Mouse (Mus musculus): Measurements from ENCODE around the gene Zfp54. TPM values are rescaled to one million over a fixed set of nuclear protein-coding genes. Genes with fewer than 3 reads are reported as not detected.
"Not testable (repeated sequence)": the region's sequence is repeated elsewhere in the genome, so short reads cannot be mapped to it uniquely, and the experiment has no call there.

Gene Zfp54
- polyA plus RNA-seq (2014; fragmentation: Nextera tagmentation; extraction: Ambion mirVana): 4.0 TPM in 2 replicates

DNA sequence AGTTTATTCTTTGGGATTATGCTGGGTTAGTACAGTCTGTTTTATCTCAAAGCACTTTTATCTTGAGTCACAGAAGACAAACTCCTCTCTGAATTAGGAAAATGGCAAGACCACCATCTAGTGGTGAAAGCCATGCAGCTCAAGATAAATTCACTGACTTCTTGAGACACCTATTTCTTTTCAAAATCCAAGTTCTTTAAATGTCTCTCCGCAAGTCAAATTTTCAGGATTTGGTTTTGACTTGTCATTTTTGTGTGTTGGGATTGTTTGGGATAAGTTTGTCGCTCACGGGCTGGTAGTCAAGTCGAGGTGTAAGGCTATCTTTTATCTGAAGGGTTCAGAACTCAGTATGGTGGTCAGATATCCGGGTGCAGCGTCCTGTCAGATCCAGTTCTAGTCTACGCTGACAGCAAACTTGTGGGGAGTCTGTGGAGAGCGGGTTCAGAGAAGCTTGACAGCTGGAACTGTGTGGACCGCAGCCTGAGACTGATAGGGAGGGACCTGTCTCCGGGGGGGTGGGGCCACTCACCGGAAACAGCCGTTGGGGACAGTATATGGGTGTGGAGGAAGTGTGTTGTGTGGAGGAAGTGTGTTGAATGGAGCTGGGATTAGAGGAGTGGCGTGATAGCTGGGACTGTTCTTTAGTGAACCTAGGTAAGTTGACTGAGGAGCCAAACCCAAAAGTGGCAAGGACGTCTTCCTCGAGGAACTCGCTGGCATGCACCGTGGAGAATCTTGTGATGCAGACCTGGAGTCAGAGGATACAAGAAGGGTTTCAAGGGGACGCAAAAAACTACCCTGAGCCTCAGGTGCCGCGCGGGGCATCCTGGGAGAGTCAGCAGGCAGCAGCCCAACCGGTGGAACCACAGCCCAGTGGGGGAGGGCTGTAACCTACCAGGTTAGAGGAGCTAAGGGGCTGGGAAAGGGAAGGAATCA, at the start of gene Zfp54:
Gene Zfp54, plus strand, starts transcription at position 564 of the 936 bp plus-strand sequence.
- Histone ChIP-seq H3K36me3 (ENCODE audit: control insufficient read depth, insufficient read depth, low read length) (no peaks in the 10 kb centered on the region), H3K4me3 (ENCODE audit: low read depth, low read length) (peak within 1 kb of the TSS; percentile 43), H3K27ac (ENCODE audit: low read depth, low read length) (peak within 1 kb of the TSS; percentile 70), H3K27me3 (ENCODE audit: control insufficient read depth, insufficient read depth, low read length) (no peaks in the 10 kb centered on the region), H3K4me1 (ENCODE audit: control insufficient read depth, insufficient read depth, low read length) (no peaks in the 10 kb centered on the region), H3K4me2 (peak within 1 kb of the TSS; percentile 95), H3K9ac (ENCODE audit: low read depth, low read length) (peak within 1 kb of the TSS; percentile 73), H3K9me3 (replicated peaks; ENCODE audit: control insufficient read depth, low read length) (no peaks in the 10 kb centered on the region)
- peak; percentile 100 for ATAC-seq (replicated peaks; ENCODE audit: insufficient number of reproducible peaks, low FRiP score, low TSS enrichment)
- WGBS (ENCODE audit: insufficient replicate concordance): under 1% methylated on average over 22 of the region's 22 CpGs

DNA sequence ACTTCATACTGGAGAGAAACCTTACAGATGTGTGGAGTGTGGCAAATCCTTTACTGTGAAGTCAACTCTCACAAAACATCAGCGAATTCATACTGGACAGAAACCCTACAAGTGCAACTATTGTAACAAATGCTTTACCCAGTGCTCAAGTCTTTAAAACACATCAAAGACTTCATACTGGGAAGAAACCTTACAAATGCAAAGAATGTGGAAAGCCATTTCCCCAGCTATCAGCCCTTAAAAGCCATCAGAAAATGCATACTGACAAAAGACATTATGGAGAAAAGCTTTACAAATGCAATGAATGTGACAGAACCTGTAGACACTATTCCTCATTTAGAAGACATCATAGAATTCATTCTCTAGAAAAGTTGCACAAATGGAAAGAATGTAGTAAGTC, 47.7 kb upstream of the Zfp54 start:
- Histone ChIP-seq H3K27ac (ENCODE audit: low read depth, low read length) (no peak overlapping the region), H3K4me3 (ENCODE audit: low read depth, low read length) (no peak overlapping the region), H3K4me2 (no peak overlapping the region), H3K9me3 (replicated peaks; ENCODE audit: control insufficient read depth, low read length) (no peaks in the 10 kb centered on the region), H3K9ac (ENCODE audit: low read depth, low read length) (no peak overlapping the region), H3K27me3 (ENCODE audit: control insufficient read depth, insufficient read depth, low read length) (no peaks in the 10 kb centered on the region), H3K36me3 (ENCODE audit: control insufficient read depth, insufficient read depth, low read length) (no peaks in the 10 kb centered on the region), H3K4me1 (ENCODE audit: control insufficient read depth, insufficient read depth, low read length) (no peaks in the 10 kb centered on the region)
- WGBS (ENCODE audit: insufficient replicate concordance): 58% methylated on average over 1 of the region's 1 CpGs
- no peak for ATAC-seq (replicated peaks; ENCODE audit: insufficient number of reproducible peaks, low FRiP score, low TSS enrichment)

DNA sequence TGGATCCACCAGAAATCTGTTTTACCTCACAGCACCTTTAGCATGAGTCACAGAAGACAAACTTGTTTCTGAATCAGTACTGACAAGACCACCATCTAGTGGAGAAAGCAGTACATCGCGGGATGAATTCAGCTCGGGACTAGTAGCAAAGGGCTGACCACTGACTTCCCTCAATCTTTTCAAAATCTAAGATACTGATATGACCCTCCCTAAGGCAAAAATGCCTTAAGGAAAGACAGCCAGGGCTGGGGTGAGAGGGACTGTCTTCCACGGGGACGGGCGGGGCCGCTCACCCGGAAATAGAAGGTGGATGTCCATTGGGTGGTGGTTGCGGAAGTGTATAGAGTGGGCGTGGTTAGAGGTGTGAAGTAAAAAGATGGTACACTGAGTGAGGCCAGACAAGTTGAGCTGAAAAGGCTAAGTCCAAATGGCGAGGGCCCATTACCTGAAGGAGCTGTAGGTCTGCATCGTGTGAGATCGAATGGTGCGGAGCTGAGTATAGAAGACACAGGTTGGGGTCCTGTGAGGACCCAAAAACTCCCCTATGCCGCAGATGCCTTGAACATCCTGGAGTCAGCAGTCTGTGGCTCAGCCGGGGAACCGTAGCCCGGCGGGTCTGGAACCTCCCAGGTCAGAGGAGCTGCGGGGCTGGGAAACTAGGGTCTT, 39.5 kb upstream of the Zfp54 start, which contains the start of gene Zfp677:
Gene Zfp677, plus strand, starts transcription at position 358 of the 666 bp plus-strand sequence.
- Histone ChIP-seq H3K4me1 (ENCODE audit: control insufficient read depth, insufficient read depth, low read length) (no peaks in the 10 kb centered on the region), H3K9ac (ENCODE audit: low read depth, low read length) (peak within 1 kb of the TSS; percentile 65), H3K9me3 (replicated peaks; ENCODE audit: control insufficient read depth, low read length) (no peaks in the 10 kb centered on the region), H3K4me2 (peak within 1 kb of the TSS; percentile 87), H3K36me3 (ENCODE audit: control insufficient read depth, insufficient read depth, low read length) (no peaks in the 10 kb centered on the region), H3K27ac (ENCODE audit: low read depth, low read length) (no peak within 1 kb of the TSS), H3K4me3 (ENCODE audit: low read depth, low read length) (peak within 1 kb of the TSS; percentile 43), H3K27me3 (ENCODE audit: control insufficient read depth, insufficient read depth, low read length) (no peaks in the 10 kb centered on the region)
- peak; percentile 95 for ATAC-seq (replicated peaks; ENCODE audit: insufficient number of reproducible peaks, low FRiP score, low TSS enrichment)
- 5% methylated on average over 20 of the region's 20 CpGs for WGBS (ENCODE audit: insufficient replicate concordance)

DNA sequence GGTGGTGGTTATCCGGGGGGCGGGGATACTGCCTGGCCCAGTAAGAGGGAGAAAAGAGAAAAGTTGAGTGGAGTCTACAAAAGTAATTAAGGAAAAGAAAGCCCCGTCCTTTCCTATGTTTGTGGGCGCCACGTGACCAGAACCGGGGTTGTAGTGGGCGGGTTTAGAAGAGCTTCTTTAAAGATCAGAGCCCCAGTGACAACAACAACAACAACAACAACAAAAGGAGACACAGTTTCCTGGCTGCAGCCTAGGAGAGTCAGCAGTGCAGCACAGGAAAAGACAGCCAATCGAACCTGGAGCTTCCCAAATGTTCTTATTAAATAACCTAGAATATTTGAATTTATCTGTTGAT, 39.0 kb upstream of the Zfp54 start:
- H3K4me3 ChIP-seq (ENCODE audit: low read depth, low read length): peak overlapping the region; percentile 43
- WGBS (ENCODE audit: insufficient replicate concordance): 11% methylated on average over 8 of the region's 8 CpGs
- no peaks in the 10 kb centered on the region for H3K27me3 ChIP-seq (ENCODE audit: control insufficient read depth, insufficient read depth, low read length)
- H3K4me2 ChIP-seq: peak overlapping the region; percentile 87
- no peak overlapping the region for H3K27ac ChIP-seq (ENCODE audit: low read depth, low read length)
- H3K9ac ChIP-seq (ENCODE audit: low read depth, low read length): peak overlapping the region; percentile 65
- no peak for ATAC-seq (replicated peaks; ENCODE audit: insufficient number of reproducible peaks, low FRiP score, low TSS enrichment)
- H3K9me3 ChIP-seq (replicated peaks; ENCODE audit: control insufficient read depth, low read length): no peaks in the 10 kb centered on the region
- H3K36me3 ChIP-seq (ENCODE audit: control insufficient read depth, insufficient read depth, low read length): no peaks in the 10 kb centered on the region
- H3K4me1 ChIP-seq (ENCODE audit: control insufficient read depth, insufficient read depth, low read length): no peaks in the 10 kb centered on the region

DNA sequence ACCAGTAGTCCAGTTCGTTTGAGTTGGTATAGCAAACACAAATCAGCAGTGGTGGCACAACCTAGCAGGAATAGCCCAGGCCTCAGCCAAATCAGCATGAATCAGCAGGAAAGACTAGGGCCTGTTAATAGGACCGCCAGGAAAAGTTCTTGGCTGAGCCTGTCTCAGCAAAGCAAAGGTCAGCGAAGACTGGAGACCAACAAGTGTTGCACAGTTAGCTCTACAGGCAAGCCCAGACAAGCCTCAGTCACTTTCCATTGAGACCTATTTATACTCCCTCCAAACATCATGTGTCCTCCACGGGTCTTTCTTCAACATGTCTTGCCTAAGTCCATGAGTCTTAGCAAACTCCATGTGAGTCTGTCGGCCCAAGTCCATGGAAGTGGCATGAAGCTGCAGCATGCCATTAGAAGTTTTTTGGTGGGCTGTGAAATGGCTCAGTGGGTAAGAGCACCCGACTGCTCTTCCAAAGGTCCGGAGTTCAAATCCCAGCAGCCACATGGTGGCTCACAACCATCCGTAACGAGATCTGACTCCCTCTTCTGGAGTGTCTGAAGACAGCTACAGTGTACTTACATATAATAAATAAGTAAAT, 15.9 kb downstream of the Zfp54 start:
- H3K27ac ChIP-seq (ENCODE audit: low read depth, low read length); H3K4me2 ChIP-seq; ATAC-seq (replicated peaks; ENCODE audit: insufficient number of reproducible peaks, low FRiP score, low TSS enrichment); H3K27me3 ChIP-seq (ENCODE audit: control insufficient read depth, insufficient read depth, low read length); H3K4me3 ChIP-seq (ENCODE audit: low read depth, low read length); H3K9ac ChIP-seq (ENCODE audit: low read depth, low read length); H3K4me1 ChIP-seq (ENCODE audit: control insufficient read depth, insufficient read depth, low read length); H3K9me3 ChIP-seq (replicated peaks; ENCODE audit: control insufficient read depth, low read length); H3K36me3 ChIP-seq (ENCODE audit: control insufficient read depth, insufficient read depth, low read length): not testable (repeated sequence)
- 79% methylated on average over 9 of the region's 9 CpGs for WGBS (ENCODE audit: insufficient replicate concordance)

DNA sequence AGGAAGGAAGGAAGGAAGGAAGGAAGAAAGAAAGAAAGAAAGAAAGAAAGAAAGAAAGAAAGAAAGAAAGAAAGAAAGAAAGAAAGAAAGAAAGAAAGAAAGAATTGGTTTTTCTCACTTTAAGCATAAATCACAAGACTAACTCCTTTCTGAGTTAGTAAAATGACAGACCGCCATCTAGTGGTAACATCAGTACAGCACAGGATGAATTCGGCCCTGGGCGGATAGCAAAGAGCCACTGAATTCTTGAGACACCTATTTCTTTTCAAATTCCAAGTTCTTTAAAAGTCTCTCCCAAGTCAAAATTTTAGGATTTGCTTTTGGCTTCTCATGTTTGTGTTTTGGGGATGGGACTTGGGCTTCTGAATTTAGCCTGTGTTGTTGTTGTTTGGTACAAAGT, 26.6 kb downstream of the Zfp54 start:
- Histone ChIP-seq H3K27ac (ENCODE audit: low read depth, low read length) (peak overlapping the region; percentile 51; the same call in 1 of the 2 replicates), H3K4me3 (ENCODE audit: low read depth, low read length) (peak overlapping the region; percentile 61), H3K4me1 (ENCODE audit: control insufficient read depth, insufficient read depth, low read length) (peaks cover 5% of the 10 kb centered on the region), H3K9me3 (replicated peaks; ENCODE audit: control insufficient read depth, low read length) (no peaks in the 10 kb centered on the region), H3K36me3 (ENCODE audit: control insufficient read depth, insufficient read depth, low read length) (no peaks in the 10 kb centered on the region), H3K4me2 (peak overlapping the region; percentile 69), H3K9ac (ENCODE audit: low read depth, low read length) (peak overlapping the region; percentile 65), H3K27me3 (ENCODE audit: control insufficient read depth, insufficient read depth, low read length) (no peaks in the 10 kb centered on the region)
- WGBS (ENCODE audit: insufficient replicate concordance): 0% methylated on average over 3 of the region's 3 CpGs
- ATAC-seq (replicated peaks; ENCODE audit: insufficient number of reproducible peaks, low FRiP score, low TSS enrichment): peak; percentile 70

DNA sequence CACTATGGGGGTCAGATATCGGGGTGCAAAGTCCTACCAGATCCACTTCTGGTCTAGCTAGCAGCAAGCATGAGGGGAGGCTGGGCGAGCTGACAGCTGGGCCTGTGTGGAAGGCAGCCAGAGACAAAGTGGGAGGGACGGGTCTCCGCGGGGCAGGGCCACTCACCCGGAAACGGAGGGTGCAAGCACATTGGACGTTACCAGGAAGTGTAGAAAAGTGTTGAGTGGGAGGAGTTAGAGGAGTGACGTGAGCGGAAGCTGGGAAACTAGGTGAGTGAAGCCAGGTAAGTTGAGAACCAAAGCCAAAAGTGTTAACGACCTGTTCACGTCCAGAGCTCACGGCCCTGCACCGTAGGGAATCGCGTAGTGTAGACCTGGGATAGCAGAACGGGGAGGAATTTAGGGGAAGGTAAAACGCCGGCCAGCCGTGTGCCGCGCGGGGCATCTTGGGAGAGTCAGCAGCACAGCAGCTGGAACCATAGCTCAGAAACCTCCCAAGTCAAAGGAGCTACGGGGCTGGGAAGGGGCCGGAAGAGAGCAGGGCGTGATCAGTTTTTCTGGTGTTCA, 27.2 kb downstream of the Zfp54 start, which contains the start of gene Zfp51:
Gene Zfp51, plus strand, starts transcription at position 237 of the 567 bp plus-strand sequence.
- Histone ChIP-seq H3K9ac (ENCODE audit: low read depth, low read length) (peak within 1 kb of the TSS; percentile 70), H3K4me1 (ENCODE audit: control insufficient read depth, insufficient read depth, low read length) (peaks cover 5% of the 10 kb centered on the region), H3K9me3 (replicated peaks; ENCODE audit: control insufficient read depth, low read length) (no peaks in the 10 kb centered on the region), H3K4me2 (peak within 1 kb of the TSS; percentile 69), H3K27ac (ENCODE audit: low read depth, low read length) (peak within 1 kb of the TSS; percentile 51), H3K36me3 (ENCODE audit: control insufficient read depth, insufficient read depth, low read length) (no peaks in the 10 kb centered on the region), H3K4me3 (ENCODE audit: low read depth, low read length) (peak within 1 kb of the TSS; percentile 61), H3K27me3 (ENCODE audit: control insufficient read depth, insufficient read depth, low read length) (no peaks in the 10 kb centered on the region)
- WGBS (ENCODE audit: insufficient replicate concordance): under 1% methylated on average over 26 of the region's 26 CpGs
- peak; percentile 100 for ATAC-seq (replicated peaks; ENCODE audit: insufficient number of reproducible peaks, low FRiP score, low TSS enrichment)

DNA sequence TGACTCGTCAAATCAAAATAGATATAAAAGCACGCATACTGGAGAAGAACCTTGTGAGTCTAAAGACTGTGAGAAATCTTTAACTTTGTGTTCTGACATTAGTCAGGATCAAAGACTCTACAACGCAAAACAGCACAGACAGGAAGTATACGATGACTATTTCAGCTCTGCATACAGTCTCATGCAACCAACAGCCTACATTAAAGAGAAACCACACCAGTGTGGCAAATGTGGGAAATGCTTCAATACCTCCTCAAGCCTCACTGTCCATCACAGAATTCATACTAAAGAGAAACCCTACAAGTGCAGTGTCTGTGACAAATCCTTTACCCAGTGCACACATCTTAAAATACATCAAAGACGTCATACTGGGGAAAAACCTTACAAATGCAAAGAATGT, 40.5 kb downstream of the Zfp54 start:
- H3K4me2 ChIP-seq: no peak overlapping the region
- peaks cover 11% of the 10 kb centered on the region for H3K36me3 ChIP-seq (ENCODE audit: control insufficient read depth, insufficient read depth, low read length)
- H3K4me3 ChIP-seq (ENCODE audit: low read depth, low read length): no peak overlapping the region
- H3K4me1 ChIP-seq (ENCODE audit: control insufficient read depth, insufficient read depth, low read length): no peaks in the 10 kb centered on the region
- no peak overlapping the region for H3K27ac ChIP-seq (ENCODE audit: low read depth, low read length)
- no peak overlapping the region for H3K9ac ChIP-seq (ENCODE audit: low read depth, low read length)
- H3K27me3 ChIP-seq (ENCODE audit: control insufficient read depth, insufficient read depth, low read length): no peaks in the 10 kb centered on the region
- ATAC-seq (replicated peaks; ENCODE audit: insufficient number of reproducible peaks, low FRiP score, low TSS enrichment): no peak
- 90% methylated on average over 5 of the region's 5 CpGs for WGBS (ENCODE audit: insufficient replicate concordance)
- no peaks in the 10 kb centered on the region for H3K9me3 ChIP-seq (replicated peaks; ENCODE audit: control insufficient read depth, low read length)

Measured in heart, embryonic 11.5 days (tissue).